Mouse (Mus musculus): ENCODE results near the gene Hhat. TPM values are rescaled to one million over a fixed set of nuclear protein-coding genes. Genes with fewer than 3 reads are reported as not detected.
A peak's percentile ranks its signal among the peaks of the same experiment; 100 is the strongest.

The Hhat gene
- total and polyA plus RNA-seq, 3 experiments = 0.39 to 1.0 TPM; not detected in 1

GRCm38 (mm10) chr1:192752659-192753601, 18.1 kb downstream of the Hhat start (continued):
- TF ChIP-seq GABPA (IDR thresholded peaks at IDR 0.05; ENCODE audit: low read depth, low read length) (no peak), USF2 (IDR thresholded peaks at IDR 0.05; ENCODE audit: borderline replicate concordance in 1 of 2, insufficient read depth in 1 of 2, low read depth in 1 of 2, low read length in 2 of 2) (no peak), UBTF (IDR thresholded peaks at IDR 0.05; ENCODE audit: borderline replicate concordance, insufficient read depth, low read depth, low read length) (no peak), ELF1 (IDR thresholded peaks at IDR 0.05; ENCODE audit: low read depth, low read length) (no peak), EP300 (IDR thresholded peaks at IDR 0.05; ENCODE audit: low read depth in 1 of 2, low read length in 2 of 2) (peak; percentile 52 to 68), E2F4 (IDR thresholded peaks at IDR 0.05; ENCODE audit: borderline replicate concordance, low read depth, low read length) (no peak), BHLHE40 (IDR thresholded peaks at IDR 0.05; ENCODE audit: borderline replicate concordance, low read depth, low read length) (no peak), JUND (IDR thresholded peaks at IDR 0.05; ENCODE audit: low read depth, low read length) (no peak), NRF1 (IDR thresholded peaks at IDR 0.05; ENCODE audit: insufficient read depth, low read depth, low read length, poor library complexity, severe bottlenecking) (no peak), RCOR1 (IDR thresholded peaks at IDR 0.05; ENCODE audit: low read depth, low read length) (no peak), HCFC1 (IDR thresholded peaks at IDR 0.05; ENCODE audit: low read depth, low read length) (no peak), SIN3A (IDR thresholded peaks at IDR 0.05; ENCODE audit: low read length) (peak; percentile 80), ZKSCAN1 (IDR thresholded peaks at IDR 0.05; ENCODE audit: low read depth, low read length) (no peak), POLR2AphosphoS5 (IDR thresholded peaks at IDR 0.05; ENCODE audit: borderline replicate concordance, low read depth, low read length) (no peak), MAFK (IDR thresholded peaks at IDR 0.05; ENCODE audit: borderline replicate concordance, low read depth, low read length) (no peak), GATA1 (IDR thresholded peaks at IDR 0.05; ENCODE audit: low read depth, low read length) (no peak), CTCF (IDR thresholded peaks at IDR 0.05 in 2 of 3, conservative IDR thresholded peaks at IDR 0.05 in 1 of 3; ENCODE audit: control insufficient read depth in 1 of 3, insufficient read depth in 1 of 3, low read depth in 2 of 3, low read length in 3 of 3, poor library complexity in 1 of 3, severe bottlenecking in 1 of 3) (no peak), CHD1 (IDR thresholded peaks at IDR 0.05; ENCODE audit: low read depth, low read length) (no peak), ZC3H11A (IDR thresholded peaks at IDR 0.05; ENCODE audit: low read depth, low read length) (no peak), ZMIZ1 (IDR thresholded peaks at IDR 0.05; ENCODE audit: low read depth, low read length) (no peak), POLR2A (IDR thresholded peaks at IDR 0.05; ENCODE audit: control insufficient read depth in 1 of 2, insufficient read depth in 1 of 2, low read depth in 1 of 2, low read length in 2 of 2, poor library complexity in 1 of 2) (no peak), RAD21 (IDR thresholded peaks at IDR 0.05; ENCODE audit: low read depth, low read length) (no peak), TAL1 (IDR thresholded peaks at IDR 0.05; ENCODE audit: low read length) (peak; percentile 31; the same call in 1 of the 2 replicates)

All from MEL (cell line).